Mouse (Mus musculus) brain, embryonic 14.5 days (tissue): ENCODE results near the gene Sys1.

Source experiments
- CTCF ChIP-seq: fragments of 200-500 bp; IDR thresholded peaks from 2 replicates; pipeline ENCODE4 v1.5.1; 2012; ENCODE audit warnings: inconsistent platforms, mild to moderate bottlenecking, moderate library complexity, borderline replicate concordance; ENCODE audit not compliant: insufficient read depth, insufficient read length; ENCODE audit errors: extremely low read depth
- POLR2A ChIP-seq: fragments of 200-500 bp; IDR thresholded peaks from 2 replicates; pipeline ENCODE4 v1.6.1; 2012; ENCODE audit warnings: mild to moderate bottlenecking, inconsistent platforms, borderline replicate concordance; ENCODE audit not compliant: poor library complexity, insufficient read depth, insufficient read length, severe bottlenecking; ENCODE audit errors: extremely low read depth

- no peak for TF ChIP-seq CTCF
- TF ChIP-seq POLR2A = no peak
Observed at GRCm38 (mm10) chr2:164432541-164433191, 24.1 kb upstream of the Sys1 start.
